Mouse (Mus musculus): ENCODE measurements around the gene Zbtb9.

Gene Zbtb9

GRCm38 (mm10) chr17:27017564-27018499 is 44.9 kb downstream of the Zbtb9 start:
- DNase-seq (ENCODE audit: low spot score) = peak; percentile 86

GRCm38 (mm10) chr17:27018555-27019196 is 45.7 kb downstream of the Zbtb9 start:
- DNase-seq (ENCODE audit: low spot score) = no peak

GRCm38 (mm10) chr17:27021076-27021475 is 48.1 kb downstream of the Zbtb9 start:
- DNase-seq (ENCODE audit: low spot score) = no peak

GRCm38 (mm10) chr17:27021736-27022135 is 48.8 kb downstream of the Zbtb9 start:
- DNase-seq (ENCODE audit: low spot score) = no peak

- DNase-seq (ENCODE audit: low spot score) = no peak
These were observed 50.4 kb downstream of the Zbtb9 start for GRCm38 (mm10) chr17:27023342-27023741.

- DNase-seq (ENCODE audit: low spot score) = peak; percentile 36
These were observed 52.4 kb downstream of the Zbtb9 start for GRCm38 (mm10) chr17:27025326-27025902.

- no peak for DNase-seq (ENCODE audit: low spot score)
These were observed 53.0 kb downstream of the Zbtb9 start for GRCm38 (mm10) chr17:27025951-27026350.

- DNase-seq (ENCODE audit: low spot score) = peak; percentile 78
These were observed 54.7 kb downstream of the Zbtb9 start for GRCm38 (mm10) chr17:27027460-27028283.

GRCm38 (mm10) chr17:27028284-27028795 is 55.4 kb downstream of the Zbtb9 start:
- peak; percentile 94 for DNase-seq (ENCODE audit: low spot score)

- no peak for DNase-seq (ENCODE audit: low spot score)
These were observed 55.9 kb downstream of the Zbtb9 start, which contains the start of gene Bak1 for GRCm38 (mm10) chr17:27028909-27029308. Gene Bak1 (minus strand): TSS chr17:27029009.

GRCm38 (mm10) chr17:27029431-27029830 is 56.5 kb downstream of the Zbtb9 start:
- no peak for DNase-seq (ENCODE audit: low spot score)

GRCm38 (mm10) chr17:27030896-27031295 is 57.9 kb downstream of the Zbtb9 start:
- no peak for DNase-seq (ENCODE audit: low spot score)

GRCm38 (mm10) chr17:27032328-27032727 is 59.4 kb downstream of the Zbtb9 start:
- DNase-seq (ENCODE audit: low spot score) = no peak

GRCm38 (mm10) chr17:27032869-27033268 is 59.9 kb downstream of the Zbtb9 start:
- peak; percentile 77 for DNase-seq (ENCODE audit: low spot score)

- peak; percentile 46 for DNase-seq (ENCODE audit: low spot score)
These were observed 63.5 kb downstream of the Zbtb9 start for GRCm38 (mm10) chr17:27036465-27036864.

GRCm38 (mm10) chr17:27038335-27039050 is 65.5 kb downstream of the Zbtb9 start:
- DNase-seq (ENCODE audit: low spot score) = peak; percentile 70

- DNase-seq (ENCODE audit: low spot score) = no peak
These were observed 66.6 kb downstream of the Zbtb9 start for GRCm38 (mm10) chr17:27039432-27040102.

GRCm38 (mm10) chr17:27040304-27041045 is 67.5 kb downstream of the Zbtb9 start:
- no peak for DNase-seq (ENCODE audit: low spot score)

GRCm38 (mm10) chr17:27041046-27041786 is 68.2 kb downstream of the Zbtb9 start:
- DNase-seq (ENCODE audit: low spot score) = no peak

Data from lung, postnatal 25 days (tissue).